Mouse (Mus musculus) C2C12 (cell line): Measurements from ENCODE around the gene Os9.

Experiments
- CEBPB ChIP-seq: IDR thresholded peaks from one replicate; pipeline ENCODE4 v1.6.1; 2011; ENCODE audit warnings: low read depth, mild to moderate bottlenecking, control low read depth, moderate library complexity
- CTCF ChIP-seq: IDR thresholded peaks from one replicate; pipeline ENCODE4 v1.5.1; 2011; ENCODE audit not compliant: control insufficient read depth, insufficient read depth, insufficient read length
- MAX ChIP-seq: IDR thresholded peaks from one replicate; pipeline ENCODE4 v1.6.1; 2011; ENCODE audit warnings: mild to moderate bottlenecking, control low read depth
- MYOD1 ChIP-seq: IDR thresholded peaks from one replicate; pipeline ENCODE4 v1.6.1; 2011; ENCODE audit warnings: low read depth; ENCODE audit not compliant: control insufficient read depth, insufficient read length
- MYOG ChIP-seq: IDR thresholded peaks from one replicate; pipeline ENCODE4 v1.6.1; 2011; ENCODE audit not compliant: control insufficient read depth, insufficient read length; ENCODE audit errors: extremely low read depth
- USF1 ChIP-seq: IDR thresholded peaks from one replicate; pipeline ENCODE4 v1.6.1; 2011; ENCODE audit warnings: low read depth, mild to moderate bottlenecking, control low read depth, moderate library complexity

- TF ChIP-seq CTCF: no peak
- TF ChIP-seq MAX: no peak
- TF ChIP-seq MYOG: no peak
- TF ChIP-seq MYOD1: no peak
- no peak for TF ChIP-seq USF1
- TF ChIP-seq CEBPB: no peak
Observed at GRCm38 (mm10) chr10:127079665-127080391, 41.1 kb downstream of the Os9 start.
